Mouse (Mus musculus): ENCODE data around the gene Nexn. TPM values are rescaled to one million over a fixed set of nuclear protein-coding genes. Genes with fewer than 3 reads are reported as not detected.
A peak's percentile ranks its signal among the peaks of the same experiment; 100 is the strongest.
"Not testable (repeated sequence)": the region's sequence is repeated elsewhere in the genome, so short reads cannot be mapped to it uniquely, and the experiment has no call there.

Nexn gene
- polyA plus RNA-seq, 1 experiment, result not detected

DNA sequence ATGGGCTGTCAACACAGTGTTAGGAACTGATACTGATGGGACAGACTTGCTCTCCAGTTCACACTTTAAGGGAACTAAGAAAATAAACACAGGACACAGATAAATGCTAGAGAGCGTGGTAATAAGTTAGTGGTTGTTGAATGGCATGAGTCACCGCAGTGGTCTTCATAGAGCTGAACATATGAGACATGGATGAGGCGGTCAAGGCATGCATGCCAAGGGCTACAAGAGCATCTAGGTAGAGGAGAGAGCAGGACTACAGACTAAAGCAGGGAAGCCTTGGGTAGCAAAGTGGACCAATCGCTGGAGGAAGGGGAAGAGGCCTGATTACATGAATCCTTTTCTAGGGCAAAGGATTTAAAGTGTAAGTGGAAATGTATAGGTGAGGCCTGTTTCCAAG, 59.0 kb downstream of the Nexn start:
- peaks cover 51% of the 10 kb centered on the region for H3K4me1 ChIP-seq
- TF ChIP-seq GATA1 (IDR thresholded peaks at IDR 0.05; ENCODE audit: borderline replicate concordance, low read length), result no peak
- TF ChIP-seq FLI1 (IDR thresholded peaks at IDR 0.05; ENCODE audit: low read length), result no peak
- H3K27me3 ChIP-seq (replicated peaks), result no peaks in the 10 kb centered on the region
- no peak overlapping the region for H3K4me3 ChIP-seq (replicated peaks)
- peaks cover 12% of the 10 kb centered on the region for H3K36me3 ChIP-seq (replicated peaks; ENCODE audit: low read length)
- no peaks in the 10 kb centered on the region for H3K9me3 ChIP-seq

GRCm38 (mm10) chr3:152204577-152204976, 61.6 kb downstream of the Nexn start:
- H3K9me3 ChIP-seq, result no peaks in the 10 kb centered on the region
- peaks cover 10% of the 10 kb centered on the region for H3K36me3 ChIP-seq (replicated peaks; ENCODE audit: low read length)
- no peak overlapping the region for H3K4me3 ChIP-seq (replicated peaks)
- no peaks in the 10 kb centered on the region for H3K27me3 ChIP-seq (replicated peaks)
- TF ChIP-seq GATA1 (IDR thresholded peaks at IDR 0.05; ENCODE audit: borderline replicate concordance, low read length) (no peak), FLI1 (IDR thresholded peaks at IDR 0.05; ENCODE audit: low read length) (no peak)
- peaks cover 47% of the 10 kb centered on the region for H3K4me1 ChIP-seq

- Histone ChIP-seq H3K27me3 (replicated peaks) (no peaks in the 10 kb centered on the region), H3K36me3 (replicated peaks; ENCODE audit: low read length) (peaks cover 10% of the 10 kb centered on the region), H3K9me3 (no peaks in the 10 kb centered on the region), H3K4me3 (replicated peaks) (no peak overlapping the region), H3K4me1 (peaks cover 46% of the 10 kb centered on the region)
- no peak for TF ChIP-seq FLI1 (IDR thresholded peaks at IDR 0.05; ENCODE audit: low read length)
- no peak for TF ChIP-seq GATA1 (IDR thresholded peaks at IDR 0.05; ENCODE audit: borderline replicate concordance, low read length)
These were observed 62.2 kb downstream of the Nexn start for GRCm38 (mm10) chr3:152203996-152204395.

GRCm38 (mm10) chr3:152203411-152203810, 62.7 kb downstream of the Nexn start:
- no peak for TF ChIP-seq FLI1 (IDR thresholded peaks at IDR 0.05; ENCODE audit: low read length)
- Histone ChIP-seq H3K36me3 (replicated peaks; ENCODE audit: low read length) (peaks cover 10% of the 10 kb centered on the region), H3K4me1 (peaks cover 42% of the 10 kb centered on the region), H3K9me3 (no peaks in the 10 kb centered on the region), H3K27me3 (replicated peaks) (no peaks in the 10 kb centered on the region), H3K4me3 (replicated peaks) (no peak overlapping the region)

- Histone ChIP-seq H3K4me3 (replicated peaks) (no peak overlapping the region), H3K27me3 (replicated peaks) (no peaks in the 10 kb centered on the region), H3K4me1 (peaks cover 38% of the 10 kb centered on the region), H3K36me3 (replicated peaks; ENCODE audit: low read length) (peaks cover 10% of the 10 kb centered on the region), H3K9me3 (no peaks in the 10 kb centered on the region)
- TF ChIP-seq FLI1 (IDR thresholded peaks at IDR 0.05; ENCODE audit: low read length), result no peak
- no peak for TF ChIP-seq GATA1 (IDR thresholded peaks at IDR 0.05; ENCODE audit: borderline replicate concordance, low read length)
These were observed 63.2 kb downstream of the Nexn start for GRCm38 (mm10) chr3:152202942-152203341.

DNA sequence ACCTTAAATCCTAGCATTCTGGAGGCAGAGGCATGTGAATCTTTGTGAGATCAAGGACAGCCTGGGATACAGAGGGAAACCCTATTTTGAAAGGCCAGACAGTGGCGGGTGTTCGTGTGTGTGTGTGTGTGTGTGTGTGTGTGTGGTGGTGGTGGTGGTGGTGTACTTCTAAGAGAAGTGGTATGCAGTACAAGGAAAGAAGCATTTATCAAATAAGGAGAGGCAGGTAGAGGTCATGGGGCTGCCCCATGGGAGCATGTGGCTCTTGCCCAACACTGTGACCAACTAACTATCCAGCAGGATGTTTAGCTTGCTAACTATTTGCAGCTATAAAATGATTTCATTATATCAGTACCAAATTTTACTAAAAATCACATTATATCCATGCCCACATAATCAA, 64.5 kb downstream of the Nexn start:
- H3K36me3 ChIP-seq (replicated peaks; ENCODE audit: low read length), result no peaks in the 10 kb centered on the region
- no peaks in the 10 kb centered on the region for H3K27me3 ChIP-seq (replicated peaks)
- peaks cover 35% of the 10 kb centered on the region for H3K4me1 ChIP-seq
- TF ChIP-seq FLI1 (IDR thresholded peaks at IDR 0.05; ENCODE audit: low read length) (no peak), GATA1 (IDR thresholded peaks at IDR 0.05; ENCODE audit: borderline replicate concordance, low read length) (no peak)
- H3K9me3 ChIP-seq, result no peaks in the 10 kb centered on the region
- H3K4me3 ChIP-seq (replicated peaks), result no peak overlapping the region

- Histone ChIP-seq H3K4me3 (replicated peaks) (no peak overlapping the region), H3K36me3 (replicated peaks; ENCODE audit: low read length) (no peaks in the 10 kb centered on the region), H3K27me3 (replicated peaks) (no peaks in the 10 kb centered on the region), H3K4me1 (peaks cover 34% of the 10 kb centered on the region), H3K9me3 (no peaks in the 10 kb centered on the region)
- no peak for TF ChIP-seq FLI1 (IDR thresholded peaks at IDR 0.05; ENCODE audit: low read length)
- TF ChIP-seq GATA1 (IDR thresholded peaks at IDR 0.05; ENCODE audit: borderline replicate concordance, low read length), result no peak
These were observed 65.0 kb downstream of the Nexn start for GRCm38 (mm10) chr3:152201181-152201580.

- no peak for TF ChIP-seq FLI1 (IDR thresholded peaks at IDR 0.05; ENCODE audit: low read length)
- TF ChIP-seq GATA1 (IDR thresholded peaks at IDR 0.05; ENCODE audit: borderline replicate concordance, low read length), result no peak
- no peaks in the 10 kb centered on the region for H3K27me3 ChIP-seq (replicated peaks)
- H3K4me3 ChIP-seq (replicated peaks), result no peak overlapping the region
- no peaks in the 10 kb centered on the region for H3K9me3 ChIP-seq
- no peaks in the 10 kb centered on the region for H3K36me3 ChIP-seq (replicated peaks; ENCODE audit: low read length)
- peaks cover 26% of the 10 kb centered on the region for H3K4me1 ChIP-seq
These were observed 67.0 kb downstream of the Nexn start for GRCm38 (mm10) chr3:152199125-152199524.

DNA sequence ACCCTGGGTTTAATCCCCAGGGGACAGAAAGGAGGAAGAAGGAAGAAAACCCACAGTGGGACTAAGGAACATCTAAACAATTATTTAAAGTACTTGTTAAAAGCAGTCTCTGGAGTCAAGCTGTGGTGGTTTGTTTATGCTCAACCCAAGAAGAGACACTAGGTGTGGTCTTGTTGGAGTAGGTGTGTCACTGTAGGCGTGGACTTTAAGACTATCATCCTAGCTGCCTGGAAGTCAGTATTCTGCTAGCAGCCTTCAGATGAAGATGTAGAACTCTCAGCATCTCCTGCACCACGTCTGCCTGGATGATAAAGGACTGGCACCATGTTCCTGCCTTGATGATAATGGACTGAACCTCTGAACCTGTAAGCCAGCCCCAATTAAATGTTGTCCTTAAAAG, 68.9 kb downstream of the Nexn start:
- H3K4me3 ChIP-seq (replicated peaks); H3K9me3 ChIP-seq; H3K27me3 ChIP-seq (replicated peaks); H3K36me3 ChIP-seq (replicated peaks; ENCODE audit: low read length): not testable (repeated sequence)
- H3K4me1 ChIP-seq, result peaks cover 17% of the 10 kb centered on the region

GRCm38 (mm10) chr3:152193635-152194097, 72.5 kb downstream of the Nexn start:
- Histone ChIP-seq H3K9me3 (no peaks in the 10 kb centered on the region), H3K4me3 (replicated peaks) (peak overlapping the region; percentile 95), H3K27me3 (replicated peaks) (no peaks in the 10 kb centered on the region), H3K4me1 (peaks cover 26% of the 10 kb centered on the region), H3K36me3 (replicated peaks; ENCODE audit: low read length) (peaks cover 9% of the 10 kb centered on the region)
- no peak for TF ChIP-seq FLI1 (IDR thresholded peaks at IDR 0.05; ENCODE audit: low read length)
- TF ChIP-seq GATA1 (IDR thresholded peaks at IDR 0.05; ENCODE audit: borderline replicate concordance, low read length), result no peak

- H3K4me3 ChIP-seq (replicated peaks), result peak overlapping the region; percentile 95
- H3K9me3 ChIP-seq, result no peaks in the 10 kb centered on the region
- peaks cover 30% of the 10 kb centered on the region for H3K4me1 ChIP-seq
- H3K27me3 ChIP-seq (replicated peaks), result no peaks in the 10 kb centered on the region
- peaks cover 12% of the 10 kb centered on the region for H3K36me3 ChIP-seq (replicated peaks; ENCODE audit: low read length)
- TF ChIP-seq FLI1 (IDR thresholded peaks at IDR 0.05; ENCODE audit: low read length) (no peak), GATA1 (IDR thresholded peaks at IDR 0.05; ENCODE audit: borderline replicate concordance, low read length) (no peak)
These were observed 73.0 kb downstream of the Nexn start for GRCm38 (mm10) chr3:152193177-152193576.

All from megakaryocyte, embryonic 14.5 days (primary cell).